ENCODE assay signal across 26 mouse cellular contexts in the genomic region with DNA sequence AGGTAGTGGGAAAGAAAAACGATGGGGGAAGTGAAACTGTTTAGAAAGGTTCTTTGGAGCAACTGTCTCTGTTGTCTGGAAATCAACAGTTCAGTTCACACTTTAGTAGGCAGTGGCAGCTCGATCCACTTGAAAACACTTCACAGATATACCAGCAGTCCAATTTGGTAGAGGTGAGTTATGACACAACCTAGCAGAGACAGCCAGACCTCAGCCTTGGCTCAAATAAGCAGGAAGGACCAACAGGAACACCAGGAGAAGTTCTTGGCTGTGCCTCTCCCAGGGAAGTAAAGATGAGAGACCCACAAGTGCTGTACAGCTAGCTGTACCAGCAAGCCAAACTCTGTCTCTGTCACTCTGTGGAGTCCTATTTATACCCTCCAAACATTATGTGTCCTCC.
"Had no signal": no experiment of that assay in that cellular context is flagged by ENCODE, and none has a peak within 500 bp of the region (broad histone marks: within the 10 kb centered on the region; RNA-seq: fewer than 3 reads in every experiment).

No protein-coding gene starts in this region.

- ATAC-seq: forebrain, embryonic 16.5 days; hindbrain, embryonic 16.5 days; inflammation-experienced regulatory T-cells, adult 6 months; intestine, embryonic 15.5 days; intestine, postnatal 0 days; liver, postnatal 0 days had no signal

- H3K4me2 ChIP-seq: heart, embryonic 13.5 days; heart, embryonic 15.5 days; hindbrain, embryonic 12.5 days; hindbrain, embryonic 14.5 days; intestine, embryonic 15.5 days; limb, embryonic 12.5 days; liver, embryonic 11.5 days; liver, embryonic 13.5 days; liver, embryonic 15.5 days had no signal

- H3K27ac ChIP-seq: heart, embryonic 13.5 days; heart, embryonic 15.5 days; hindbrain, embryonic 10.5 days; hindbrain, embryonic 12.5 days; hindbrain, embryonic 14.5 days; intestine, embryonic 15.5 days; layer of hippocampus, adult 2 months; left cerebral cortex, adult 2 months; limb, embryonic 10.5 days; limb, embryonic 12.5 days; liver, embryonic 13.5 days; liver, embryonic 15.5 days had no signal

- H3K36me3 ChIP-seq: heart, embryonic 13.5 days; heart, embryonic 15.5 days; hindbrain, embryonic 10.5 days; hindbrain, embryonic 12.5 days; intestine, embryonic 15.5 days; limb, embryonic 10.5 days; limb, embryonic 12.5 days; liver, embryonic 13.5 days; liver, embryonic 15.5 days had no signal

- H3K4me3 ChIP-seq: heart, embryonic 13.5 days; heart, embryonic 15.5 days; hindbrain, embryonic 10.5 days; hindbrain, embryonic 12.5 days; intestine, embryonic 15.5 days; layer of hippocampus, adult 2 months; left cerebral cortex, adult 2 months; limb, embryonic 10.5 days; limb, embryonic 12.5 days; liver, embryonic 13.5 days; liver, embryonic 15.5 days had no signal

- DNase-seq: gastrocnemius, postnatal 14 days; gastrocnemius, postnatal 36 days; kidney, adult 18-20 months; kidney, adult 8-10 months; kidney, postnatal 10 days; kidney, postnatal 25 days; kidney, postnatal 4 days; liver; liver, embryonic 13.5 days; liver, postnatal 0 days had no signal

- H3K27me3 ChIP-seq: heart, embryonic 13.5 days; heart, embryonic 15.5 days; hindbrain, embryonic 12.5 days; intestine, embryonic 15.5 days; limb, embryonic 12.5 days; liver, embryonic 13.5 days; liver, embryonic 15.5 days had no signal

- H3K9me3 ChIP-seq: heart, embryonic 13.5 days; heart, embryonic 15.5 days; hindbrain, embryonic 12.5 days; intestine, embryonic 15.5 days; limb, embryonic 10.5 days; limb, embryonic 12.5 days; liver, embryonic 13.5 days; liver, embryonic 15.5 days had no signal

- H3K9ac ChIP-seq: heart, embryonic 13.5 days; heart, embryonic 15.5 days; hindbrain, embryonic 12.5 days; hindbrain, embryonic 14.5 days; intestine, embryonic 15.5 days; limb, embryonic 12.5 days; liver, embryonic 13.5 days; liver, embryonic 15.5 days; liver, postnatal 0 days had no signal

- H3K4me1 ChIP-seq: heart, embryonic 13.5 days; heart, embryonic 15.5 days; hindbrain, embryonic 10.5 days; hindbrain, embryonic 12.5 days; intestine, embryonic 15.5 days; limb, embryonic 10.5 days; limb, embryonic 12.5 days; liver, embryonic 13.5 days; liver, embryonic 15.5 days had no signal
